In the genomic region with DNA sequence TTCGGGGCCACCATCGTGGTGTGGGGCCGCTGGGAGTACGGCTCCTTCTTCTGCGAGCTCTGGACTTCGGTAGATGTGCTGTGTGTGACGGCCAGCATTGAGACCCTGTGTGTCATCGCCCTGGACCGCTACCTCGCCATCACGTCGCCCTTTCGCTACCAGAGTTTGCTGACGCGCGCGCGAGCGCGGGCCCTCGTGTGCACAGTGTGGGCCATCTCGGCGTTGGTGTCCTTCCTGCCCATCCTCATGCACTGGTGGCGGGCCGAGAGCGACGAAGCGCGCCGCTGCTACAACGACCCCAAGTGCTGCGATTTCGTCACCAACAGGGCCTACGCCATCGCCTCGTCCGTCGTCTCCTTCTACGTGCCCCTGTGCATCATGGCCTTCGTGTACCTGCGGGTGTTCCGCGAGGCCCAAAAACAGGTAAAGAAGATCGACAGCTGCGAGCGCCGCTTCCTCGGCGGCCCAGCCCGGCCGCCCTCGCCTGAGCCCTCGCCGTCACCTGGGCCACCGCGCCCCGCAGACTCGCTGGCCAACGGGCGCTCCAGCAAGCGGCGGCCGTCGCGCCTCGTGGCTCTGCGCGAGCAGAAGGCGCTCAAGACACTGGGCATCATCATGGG, we compare ENCODE assay signal across 8 mouse cellular contexts. TPM values are rescaled to one million over a fixed set of nuclear protein-coding genes. Genes with fewer than 3 reads are reported as not detected.
DNase-seq lines count a peak whose midpoint lies in the region; ATAC-seq and TF ChIP-seq lines count a peak whose summit lies in the region.

No protein-coding gene starts in this region.

- TF ChIP-seq CTCF in brain, embryonic 14.5 days (IDR thresholded peaks at IDR 0.05; ENCODE audit: borderline replicate concordance, extremely low read depth, insufficient read depth, insufficient read length) = no peak

- TF ChIP-seq POLR2A in brain, embryonic 14.5 days (IDR thresholded peaks at IDR 0.05; ENCODE audit: borderline replicate concordance, extremely low read depth, insufficient read depth, insufficient read length, poor library complexity, severe bottlenecking) = no peak

- peak; percentile 41 for DNase-seq in kidney, adult 18-20 months
- DNase-seq in kidney, adult 9 months = no peak
- DNase-seq in brain, embryonic 14.5 days (ENCODE audit: low read depth) = peak; percentile 47
- DNase-seq in layer of hippocampus, postnatal 25 days (ENCODE audit: extremely low spot score in 1 of 2, low spot score in 1 of 2) = peak; percentile 43 to 58
- DNase-seq in lung, postnatal 10 days = peak; percentile 48
- DNase-seq in right cerebral cortex, postnatal 25 days = peak; percentile 70
- no peak for DNase-seq in urinary bladder, postnatal 25 days (ENCODE audit: low spot score)

- ATAC-seq in granulocyte monocyte progenitor cell, adult 5-6 weeks (replicated peaks; ENCODE audit: poor library complexity, severe bottlenecking) = peak; percentile 16; the same call in 1 of the 2 replicates

RNA-seq across cellular contexts. Expression of a gene that starts 0.8 kb away (rescaled TPM):
- polyA plus RNA-seq in brain, embryonic 14.5 days (2012; rRNA removed) = 2.0 and 3.0 TPM in 2 replicates
- total RNA-seq in granulocyte monocyte progenitor cell, adult 5-6 weeks (2014; fragmentation: Nextera tagmentation) = not detected in 2 replicates
- not detected in 2 replicates for total RNA-seq in granulocyte monocyte progenitor cell, adult 5-6 weeks (2017)
- 10 to 100 TPM; 17.6 to 18.4 TPM for total RNA-seq in layer of hippocampus, postnatal 25 days (2021)

Comparison
In these comparisons a context has a peak if more than half of its experiments do, and no peak if none do; other contexts are left out.
1. DNase-seq: peak in kidney, adult 18-20 months (single experiment), brain, embryonic 14.5 days (single experiment), layer of hippocampus, postnatal 25 days (2 of 2), lung, postnatal 10 days (single experiment) and right cerebral cortex, postnatal 25 days (single experiment); none in kidney, adult 9 months (single experiment) and urinary bladder, postnatal 25 days (single experiment).
2. RNA of a gene that starts 0.8 kb away (total RNA-seq): 17.6 to 18.4 TPM in layer of hippocampus, postnatal 25 days; not detected in granulocyte monocyte progenitor cell, adult 5-6 weeks; every median in the first group is over 10 times any median in the second.